16 mouse cellular contexts compared by ENCODE assay signal in genomic region chr11:105974593-105974992, GRCm38 (mm10). TPM values are rescaled to one million over a fixed set of nuclear protein-coding genes. Genes with fewer than 3 reads are reported as not detected.
DNase-seq lines count a peak whose midpoint lies in the region; ATAC-seq and TF ChIP-seq lines count a peak whose summit lies in the region.
"Had no signal": no experiment of that assay in that cellular context is flagged by ENCODE, and none has a peak within 500 bp of the region (broad histone marks: within the 10 kb centered on the region; RNA-seq: fewer than 3 reads in every experiment).

No protein-coding gene starts in this region.

- no peak overlapping the region for H3K4me3 ChIP-seq in kidney, embryonic 16.5 days (ENCODE audit: low read length)
- H3K4me3 ChIP-seq in cerebellum, adult 2 months (replicated peaks; ENCODE audit: insufficient read depth, low read depth, low read length) = no peak overlapping the region
- H3K4me3 ChIP-seq in forebrain, embryonic 13.5 days = no peak overlapping the region
- H3K4me3 ChIP-seq: embryonic facial prominence, embryonic 10.5 days; limb, embryonic 10.5 days; liver, embryonic 15.5 days; midbrain, embryonic 12.5 days had no signal

- no peak overlapping the region for H3K9ac ChIP-seq in kidney, embryonic 16.5 days (replicated peaks; ENCODE audit: low read length)
- no peak overlapping the region for H3K9ac ChIP-seq in forebrain, embryonic 13.5 days
- H3K9ac ChIP-seq: liver, embryonic 15.5 days; midbrain, embryonic 12.5 days had no signal

- no peak overlapping the region for H3K4me2 ChIP-seq in kidney, embryonic 16.5 days (replicated peaks; ENCODE audit: low read depth, low read length)
- H3K4me2 ChIP-seq in forebrain, embryonic 13.5 days = no peak overlapping the region
- H3K4me2 ChIP-seq: heart, embryonic 11.5 days; liver, embryonic 15.5 days; midbrain, embryonic 12.5 days had no signal

- no peak for ATAC-seq in kidney, embryonic 16.5 days (ENCODE audit: low FRiP score, low TSS enrichment)
- no peak for ATAC-seq in forebrain, embryonic 13.5 days

- H3K36me3 ChIP-seq in kidney, embryonic 16.5 days (ENCODE audit: insufficient read depth, low read length) = no peaks in the 10 kb centered on the region
- H3K36me3 ChIP-seq in forebrain, embryonic 13.5 days (ENCODE audit: poor library complexity, severe bottlenecking) = no peaks in the 10 kb centered on the region
- H3K36me3 ChIP-seq: embryonic facial prominence, embryonic 10.5 days; limb, embryonic 10.5 days; liver, embryonic 15.5 days; midbrain, embryonic 12.5 days had no signal

- no peak for TF ChIP-seq POLR2A in cerebellum, adult 2 months (IDR thresholded peaks at IDR 0.05; ENCODE audit: borderline replicate concordance, insufficient read depth, low read length)

- DNase-seq in kidney, adult 18-20 months = peak; percentile 68
- peak; percentile 62 to 68 for DNase-seq in cerebellum, adult 2 months
- peak; percentile 81 to 83 for DNase-seq in cerebellum, postnatal 10 days
- DNase-seq in kidney, postnatal 10 days = peak; percentile 44
- DNase-seq in thymus, adult 18-20 months = no peak
- DNase-seq: heart, postnatal 36 days; thymus, postnatal 25 days had no signal

- H3K27me3 ChIP-seq in kidney, embryonic 16.5 days (ENCODE audit: insufficient read depth, low read length) = no peaks in the 10 kb centered on the region
- H3K27me3 ChIP-seq in cerebellum, adult 2 months (ENCODE audit: control insufficient read depth, insufficient read depth, low read length) = no peaks in the 10 kb centered on the region
- peaks cover 3% of the 10 kb centered on the region for H3K27me3 ChIP-seq in forebrain, embryonic 13.5 days

- H3K4me1 ChIP-seq in kidney, embryonic 16.5 days (ENCODE audit: insufficient read depth, low read length) = no peaks in the 10 kb centered on the region
- peaks cover 29% of the 10 kb centered on the region for H3K4me1 ChIP-seq in cerebellum, adult 2 months (ENCODE audit: control insufficient read depth, insufficient read depth, low read length)
- H3K4me1 ChIP-seq in forebrain, embryonic 13.5 days = no peaks in the 10 kb centered on the region
- H3K4me1 ChIP-seq: embryonic facial prominence, embryonic 10.5 days; limb, embryonic 10.5 days; liver, embryonic 15.5 days; midbrain, embryonic 12.5 days had no signal

- H3K9me3 ChIP-seq in kidney, embryonic 16.5 days (ENCODE audit: low read length) = no peaks in the 10 kb centered on the region
- no peaks in the 10 kb centered on the region for H3K9me3 ChIP-seq in forebrain, embryonic 13.5 days (replicated peaks)
- H3K9me3 ChIP-seq: embryonic facial prominence, embryonic 10.5 days; limb, embryonic 10.5 days; liver, embryonic 15.5 days; midbrain, embryonic 12.5 days had no signal

- no peak overlapping the region for H3K27ac ChIP-seq in kidney, embryonic 16.5 days (ENCODE audit: low read length)
- no peak overlapping the region for H3K27ac ChIP-seq in cerebellum, adult 2 months (ENCODE audit: insufficient read depth, low read length)
- no peak overlapping the region for H3K27ac ChIP-seq in forebrain, embryonic 13.5 days
- H3K27ac ChIP-seq: embryonic facial prominence, embryonic 10.5 days; limb, embryonic 10.5 days; liver, embryonic 15.5 days; midbrain, embryonic 12.5 days had no signal

- no peak for TF ChIP-seq CTCF in cerebellum, adult 2 months (IDR thresholded peaks at IDR 0.05; ENCODE audit: borderline replicate concordance, insufficient read depth, low read depth, low read length)

- WGBS in kidney, embryonic 16.5 days = 86% methylated on average over 6 of the region's 6 CpGs
- WGBS in cerebellum, adult 2 months = 27% methylated on average over 6 of the region's 6 CpGs
- 88% methylated on average over 6 of the region's 6 CpGs for WGBS in forebrain, embryonic 13.5 days

RNA-seq across cellular contexts. Expression of gene Ace, which starts 6.8 kb away (rescaled TPM):
- 17.5 and 18.6 TPM in 2 replicates for polyA plus RNA-seq in kidney, embryonic 16.5 days (2015; fragmentation: Nextera tagmentation; extraction: Ambion mirVana)
- 13.6 and 19.7 TPM in 2 replicates for polyA plus RNA-seq in cerebellum, adult 2 months (2012; rRNA removed)
- 0.57 and 0.97 TPM in 2 replicates for polyA plus RNA-seq in forebrain, embryonic 13.5 days (2015; fragmentation: Nextera tagmentation; extraction: Ambion mirVana)

RNA-seq across cellular contexts. Expression of gene Ace3, which starts 19.9 kb away (rescaled TPM):
- polyA plus RNA-seq in kidney, embryonic 16.5 days (2015; fragmentation: Nextera tagmentation; extraction: Ambion mirVana) = not detected in 2 replicates
- polyA plus RNA-seq in cerebellum, adult 2 months (2012; rRNA removed) = not detected in 2 replicates
- not detected in 2 replicates for polyA plus RNA-seq in forebrain, embryonic 13.5 days (2015; fragmentation: Nextera tagmentation; extraction: Ambion mirVana)
- polyA plus RNA-seq: embryonic facial prominence, embryonic 10.5 days; heart, embryonic 11.5 days; intestine, embryonic 14.5 days; limb, embryonic 10.5 days; liver, embryonic 15.5 days; midbrain, embryonic 12.5 days; stomach, embryonic 14.5 days had no signal

RNA-seq across cellular contexts. Expression of gene Cyb561, which starts 21.5 kb away (rescaled TPM):
- polyA plus RNA-seq in kidney, embryonic 16.5 days (2015; fragmentation: Nextera tagmentation; extraction: Ambion mirVana) = 33.9 and 37.3 TPM in 2 replicates
- 35.5 and 37.0 TPM in 2 replicates for polyA plus RNA-seq in cerebellum, adult 2 months (2012; rRNA removed)
- 17.2 and 21.4 TPM in 2 replicates for polyA plus RNA-seq in forebrain, embryonic 13.5 days (2015; fragmentation: Nextera tagmentation; extraction: Ambion mirVana)

RNA-seq across cellular contexts. Expression of gene Kcnh6, which starts 33.3 kb away (rescaled TPM):
- 0.19 and 0.25 TPM in 2 replicates for polyA plus RNA-seq in kidney, embryonic 16.5 days (2015; fragmentation: Nextera tagmentation; extraction: Ambion mirVana)
- polyA plus RNA-seq in cerebellum, adult 2 months (2012; rRNA removed) = 1.3 and 1.4 TPM in 2 replicates
- polyA plus RNA-seq in forebrain, embryonic 13.5 days (2015; fragmentation: Nextera tagmentation; extraction: Ambion mirVana) = 0.40 and 0.54 TPM in 2 replicates

Comparison
In these comparisons a context has a peak if more than half of its experiments do, and no peak if none do; other contexts are left out.
1. DNase-seq: peak in kidney, adult 18-20 months (single experiment), cerebellum, adult 2 months (2 of 2), cerebellum, postnatal 10 days (2 of 2) and kidney, postnatal 10 days (single experiment); none in thymus, adult 18-20 months (0 of 2).